Mouse (Mus musculus) G1E (cell line): ENCODE results near the gene Ndp.

Experiments
- CTCF ChIP-seq: IDR thresholded peaks from 2 replicates; pipeline ENCODE4 v1.5.1; 2012; ENCODE audit warnings: low read depth, low read length, inconsistent platforms, mixed read lengths
- GATA1 ChIP-seq: IDR thresholded peaks from 2 replicates; pipeline ENCODE4 v1.6.1; 2012; ENCODE audit warnings: borderline replicate concordance, low read length, inconsistent platforms, mixed read lengths
- TAL1 ChIP-seq: conservative IDR thresholded peaks from 2 replicates; pipeline ENCODE4 v1.6.1; 2012; ENCODE audit warnings: low read depth, low read length, inconsistent platforms, mixed read lengths

DNA sequence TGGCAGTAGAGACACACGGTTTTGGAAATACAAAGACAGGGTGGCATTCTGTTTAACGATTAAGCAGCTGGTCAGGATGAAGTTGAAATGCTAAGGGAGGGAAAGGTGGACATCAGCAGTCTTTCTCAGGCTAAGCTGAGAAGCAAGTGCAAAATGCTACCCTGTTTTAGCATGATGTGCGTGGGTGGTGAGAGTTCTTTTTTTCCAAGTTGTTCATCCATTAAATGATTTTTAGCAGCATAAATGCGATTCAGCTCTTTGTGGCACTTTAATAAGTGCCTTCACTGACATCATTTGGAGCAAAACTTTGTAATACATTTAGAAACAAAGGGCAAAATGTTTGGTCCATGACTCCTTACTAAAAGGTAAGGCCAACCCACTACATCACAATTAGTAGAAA is 337 bp upstream of the Ndp start:
- TF ChIP-seq TAL1, result no peak
- no peak for TF ChIP-seq CTCF
- no peak for TF ChIP-seq GATA1
